ENCODE assay signal across 19 mouse cellular contexts in genomic region chr14:98095229-98095628, GRCm38 (mm10).
DNase-seq lines count a peak whose midpoint lies in the region; ATAC-seq and TF ChIP-seq lines count a peak whose summit lies in the region.
"Had no signal": no experiment of that assay in that cellular context is flagged by ENCODE, and none has a peak within 500 bp of the region (broad histone marks: within the 10 kb centered on the region; RNA-seq: fewer than 3 reads in every experiment).

No protein-coding gene starts in this region.

- no peak for TF ChIP-seq EP300 in liver, postnatal 0 days (IDR thresholded peaks at IDR 0.05; ENCODE audit: low read depth)

- 25% methylated on average over 4 of the region's 4 CpGs for WGBS in hindbrain, embryonic 11.5 days
- WGBS in hindbrain, postnatal 0 days: 21% methylated on average over 4 of the region's 4 CpGs
- WGBS in forebrain, embryonic 13.5 days: 4% methylated on average over 4 of the region's 4 CpGs
- WGBS in hindbrain, embryonic 16.5 days: 18% methylated on average over 4 of the region's 4 CpGs
- WGBS in liver, postnatal 0 days (ENCODE audit: insufficient replicate concordance): 75% methylated on average over 4 of the region's 4 CpGs

- no peaks in the 10 kb centered on the region for H3K27me3 ChIP-seq in hindbrain, embryonic 11.5 days (ENCODE audit: control insufficient read depth, insufficient read depth, low read length)
- no peaks in the 10 kb centered on the region for H3K27me3 ChIP-seq in hindbrain, postnatal 0 days (ENCODE audit: insufficient read depth, low read length)
- H3K27me3 ChIP-seq in forebrain, embryonic 13.5 days: no peaks in the 10 kb centered on the region
- no peaks in the 10 kb centered on the region for H3K27me3 ChIP-seq in hindbrain, embryonic 16.5 days (replicated peaks; ENCODE audit: control insufficient read depth, insufficient read depth, low read length)
- H3K27me3 ChIP-seq in liver, postnatal 0 days (ENCODE audit: insufficient read depth, low read length): no peaks in the 10 kb centered on the region
- H3K27me3 ChIP-seq: heart, embryonic 13.5 days; intestine, embryonic 15.5 days had no signal

- H3K4me2 ChIP-seq in hindbrain, embryonic 11.5 days (replicated peaks; ENCODE audit: low read depth, low read length): no peak overlapping the region
- H3K4me2 ChIP-seq in hindbrain, postnatal 0 days (ENCODE audit: low read depth, low read length): no peak overlapping the region
- H3K4me2 ChIP-seq in forebrain, embryonic 13.5 days: peak overlapping the region; percentile 2; the same call in 1 of the 2 replicates
- H3K4me2 ChIP-seq in hindbrain, embryonic 16.5 days (ENCODE audit: low read length): no peak overlapping the region
- H3K4me2 ChIP-seq in liver, postnatal 0 days (ENCODE audit: low read depth, low read length): no peak overlapping the region
- H3K4me2 ChIP-seq: heart, embryonic 13.5 days; intestine, embryonic 15.5 days had no signal

- H3K9me3 ChIP-seq in hindbrain, embryonic 11.5 days (ENCODE audit: control insufficient read depth, low read length): no peaks in the 10 kb centered on the region
- no peaks in the 10 kb centered on the region for H3K9me3 ChIP-seq in hindbrain, postnatal 0 days (ENCODE audit: low read length)
- no peaks in the 10 kb centered on the region for H3K9me3 ChIP-seq in forebrain, embryonic 13.5 days (replicated peaks)
- H3K9me3 ChIP-seq in hindbrain, embryonic 16.5 days (ENCODE audit: control insufficient read depth, low read length): no peaks in the 10 kb centered on the region
- H3K9me3 ChIP-seq in liver, postnatal 0 days (ENCODE audit: low read length): no peaks in the 10 kb centered on the region
- H3K9me3 ChIP-seq: heart, embryonic 13.5 days; intestine, embryonic 15.5 days had no signal

- H3K4me3 ChIP-seq in hindbrain, embryonic 11.5 days (ENCODE audit: low read depth, low read length): no peak overlapping the region
- no peak overlapping the region for H3K4me3 ChIP-seq in hindbrain, postnatal 0 days (ENCODE audit: low read length)
- no peak overlapping the region for H3K4me3 ChIP-seq in forebrain, embryonic 13.5 days
- no peak overlapping the region for H3K4me3 ChIP-seq in hindbrain, embryonic 16.5 days (ENCODE audit: low read length)
- no peak overlapping the region for H3K4me3 ChIP-seq in liver, postnatal 0 days (ENCODE audit: low read depth, low read length)
- H3K4me3 ChIP-seq: heart, embryonic 13.5 days; intestine, embryonic 15.5 days; left cerebral cortex, adult 2 months had no signal

- no peaks in the 10 kb centered on the region for H3K36me3 ChIP-seq in hindbrain, embryonic 11.5 days (ENCODE audit: control insufficient read depth, insufficient read depth, low read length)
- H3K36me3 ChIP-seq in hindbrain, postnatal 0 days (ENCODE audit: insufficient read depth, low read length): no peaks in the 10 kb centered on the region
- H3K36me3 ChIP-seq in forebrain, embryonic 13.5 days (ENCODE audit: poor library complexity, severe bottlenecking): no peaks in the 10 kb centered on the region
- no peaks in the 10 kb centered on the region for H3K36me3 ChIP-seq in hindbrain, embryonic 16.5 days (ENCODE audit: control insufficient read depth, insufficient read depth, low read length)
- H3K36me3 ChIP-seq in liver, postnatal 0 days (replicated peaks; ENCODE audit: insufficient read depth, low read length): no peaks in the 10 kb centered on the region
- H3K36me3 ChIP-seq: heart, embryonic 13.5 days; intestine, embryonic 15.5 days had no signal

- no peak for TF ChIP-seq CTCF in hindbrain, postnatal 0 days (IDR thresholded peaks at IDR 0.05; ENCODE audit: low read depth)
- TF ChIP-seq CTCF in liver, postnatal 0 days (IDR thresholded peaks at IDR 0.05; ENCODE audit: low read depth): no peak

- H3K27ac ChIP-seq in hindbrain, embryonic 11.5 days (ENCODE audit: low read depth, low read length): no peak overlapping the region
- no peak overlapping the region for H3K27ac ChIP-seq in hindbrain, postnatal 0 days
- peak overlapping the region; percentile 35; the same call in 1 of the 2 replicates for H3K27ac ChIP-seq in forebrain, embryonic 13.5 days
- no peak overlapping the region for H3K27ac ChIP-seq in hindbrain, embryonic 16.5 days (ENCODE audit: low read depth, low read length)
- no peak overlapping the region for H3K27ac ChIP-seq in liver, postnatal 0 days (ENCODE audit: low read depth)
- H3K27ac ChIP-seq: heart, embryonic 13.5 days; intestine, embryonic 15.5 days; left cerebral cortex, adult 2 months had no signal

- no peak for DNase-seq in hindbrain, embryonic 11.5 days (ENCODE audit: low spot score)
- DNase-seq in hindbrain, postnatal 0 days (ENCODE audit: low spot score): no peak
- DNase-seq in heart, adult 9 months (ENCODE audit: low spot score in 2 of 2): no peak
- no peak for DNase-seq in liver, postnatal 0 days
- no peak for DNase-seq in layer of hippocampus, adult 11-12 months (ENCODE audit: low spot score)
- DNase-seq: cerebellum, postnatal 10 days; heart, adult 11 months; kidney, adult 9 months; kidney, postnatal 25 days; layer of hippocampus, adult 9-11 months; left cerebral cortex, postnatal 4 days; liver; lung, adult 18-20 months; thymus, adult 2 months had no signal

- no peak overlapping the region for H3K9ac ChIP-seq in hindbrain, embryonic 11.5 days (ENCODE audit: low read depth, low read length)
- H3K9ac ChIP-seq in hindbrain, postnatal 0 days (replicated peaks; ENCODE audit: low read length): no peak overlapping the region
- H3K9ac ChIP-seq in forebrain, embryonic 13.5 days: no peak overlapping the region
- no peak overlapping the region for H3K9ac ChIP-seq in hindbrain, embryonic 16.5 days (ENCODE audit: low read depth, low read length)
- no peak overlapping the region for H3K9ac ChIP-seq in liver, postnatal 0 days (replicated peaks)
- H3K9ac ChIP-seq: heart, embryonic 13.5 days; intestine, embryonic 15.5 days had no signal

- peak; percentile 33; the same call in 1 of the 2 replicates for ATAC-seq in hindbrain, embryonic 11.5 days (ENCODE audit: low FRiP score)
- ATAC-seq in hindbrain, postnatal 0 days: no peak
- ATAC-seq in forebrain, embryonic 13.5 days: peak; percentile 75; the same call in 1 of the 2 replicates
- peak; percentile 68; the same call in 1 of the 2 replicates for ATAC-seq in hindbrain, embryonic 16.5 days
- ATAC-seq in liver, postnatal 0 days: no peak
- ATAC-seq: intestine, embryonic 15.5 days had no signal

- H3K4me1 ChIP-seq in hindbrain, embryonic 11.5 days (replicated peaks; ENCODE audit: control insufficient read depth, insufficient read depth, low read length): no peaks in the 10 kb centered on the region
- H3K4me1 ChIP-seq in hindbrain, postnatal 0 days (ENCODE audit: insufficient read depth, low read length): no peaks in the 10 kb centered on the region
- peaks cover 13% of the 10 kb centered on the region for H3K4me1 ChIP-seq in forebrain, embryonic 13.5 days
- H3K4me1 ChIP-seq in hindbrain, embryonic 16.5 days (ENCODE audit: control insufficient read depth, insufficient read depth, low read depth, low read length): no peaks in the 10 kb centered on the region; the same call in 1 of the 2 replicates
- no peaks in the 10 kb centered on the region for H3K4me1 ChIP-seq in liver, postnatal 0 days (ENCODE audit: insufficient read depth)
- H3K4me1 ChIP-seq: heart, embryonic 13.5 days; intestine, embryonic 15.5 days had no signal

Comparison
In these comparisons a context has a peak if more than half of its experiments do, and no peak if none do; other contexts are left out.
1. ATAC-seq: peak in hindbrain, embryonic 11.5 days (single experiment), forebrain, embryonic 13.5 days (single experiment) and hindbrain, embryonic 16.5 days (single experiment); none in hindbrain, postnatal 0 days (single experiment) and liver, postnatal 0 days (single experiment).